Mouse (Mus musculus) CD4-positive, CD25-positive, alpha-beta regulatory T cell, adult 9 weeks (primary cell): Measurements from ENCODE around the gene Fbxo28. TPM values are rescaled to one million over a fixed set of nuclear protein-coding genes. Genes with fewer than 3 reads are reported as not detected.

Experiments
- polyA plus RNA-seq: library from polyadenylated mRNA; unstranded; fragments of 100-300 nt; shearing (Covaris generic); gene quantifications from one replicate; pipeline ENCODE4 v1.2.1, GENCODE M21; 2017

The Fbxo28 gene
- 3.2 TPM for polyA plus RNA-seq

GRCm38 (mm10) chr1:182340821-182341781, at the start of gene Fbxo28:
Gene Fbxo28, minus strand, starts transcription at chr1:182341629.

GRCm38 (mm10) chr1:182282091-182283075, 59.0 kb downstream of the Fbxo28 start, which contains the start of gene Degs1:
Gene Degs1, minus strand, starts transcription at chr1:182282804.

Other genes with a start within 250 kb of the Fbxo28 start
- 151 TPM for gene Srp9, start 216.9 kb downstream of the Fbxo28 start, polyA plus RNA-seq
- not detected for gene Vmn1r1, start 177.1 kb downstream of the Fbxo28 start, polyA plus RNA-seq
- gene Degs1, start 58.8 kb downstream of the Fbxo28 start, polyA plus RNA-seq: 143 TPM
- 7.6 TPM for gene Trp53bp2, start 67.5 kb upstream of the Fbxo28 start, polyA plus RNA-seq
- gene Capn2, start 176.0 kb upstream of the Fbxo28 start, polyA plus RNA-seq: 31.5 TPM
- gene Capn8, start 223.4 kb upstream of the Fbxo28 start, polyA plus RNA-seq: not detected